Mouse (Mus musculus) erythroblast, embryonic 14.5 days (primary cell): Measurements from ENCODE around the gene Prickle1.

Source experiments
- GATA1 ChIP-seq: IDR thresholded peaks from 2 replicates; pipeline ENCODE4 v1.6.1; 2012; ENCODE audit warnings: low read length, inconsistent platforms, mixed read lengths
- TAL1 ChIP-seq: IDR thresholded peaks from 3 replicates; pipeline ENCODE4 v1.6.1; 2012; ENCODE audit warnings: low read length, inconsistent platforms, mixed read lengths

DNA sequence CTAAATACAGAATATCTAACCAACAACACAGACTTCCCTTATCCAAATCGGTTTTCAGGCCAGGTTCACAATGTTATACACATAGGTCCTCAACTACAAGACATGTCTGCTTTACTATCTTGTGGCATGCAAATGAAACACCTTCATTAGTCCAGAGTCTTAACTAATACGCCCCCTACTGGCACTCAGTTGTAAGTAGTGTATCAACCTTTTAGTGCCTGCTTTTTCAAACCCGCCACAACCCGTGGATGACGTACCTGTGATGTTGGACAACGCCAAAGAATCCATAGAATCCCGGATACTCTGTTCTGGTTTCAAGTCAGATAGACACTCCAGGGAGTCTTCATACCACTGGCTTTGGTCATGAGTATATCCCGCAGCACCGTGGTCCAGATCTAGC is 93.0 kb downstream of the Prickle1 start:
- TF ChIP-seq GATA1, result no peak
- TF ChIP-seq TAL1, result no peak
